Mouse (Mus musculus): ENCODE results near the gene Rpl27. TPM values are rescaled to one million over a fixed set of nuclear protein-coding genes. Genes with fewer than 3 reads are reported as not detected.
"Not testable (repeated sequence)": the region's sequence is repeated elsewhere in the genome, so short reads cannot be mapped to it uniquely, and the experiment has no call there.

Gene Rpl27
- polyA plus RNA-seq, 1 experiment = 244 TPM

GRCm38 (mm10) chr11:101433396-101433795 is 8.7 kb upstream of the Rpl27 start:
- no peak overlapping the region for H3K27ac ChIP-seq (ENCODE audit: insufficient read depth, low read depth, low read length)
- WGBS = 67% methylated on average over 13 of the region's 13 CpGs
- TF ChIP-seq POLR2A (IDR thresholded peaks at IDR 0.05; ENCODE audit: low read depth, low read length) (no peak), CTCF (IDR thresholded peaks at IDR 0.05; ENCODE audit: extremely low read depth, insufficient read length, insufficient replicate concordance, low read depth, low read length) (no peak)

GRCm38 (mm10) chr11:101435831-101436230 is 6.3 kb upstream of the Rpl27 start:
- WGBS = 71% methylated on average over 4 of the region's 4 CpGs
- Histone ChIP-seq H3K27me3 (ENCODE audit: control insufficient read depth, insufficient read depth, low read length) (no peaks in the 10 kb centered on the region), H3K27ac (ENCODE audit: insufficient read depth, low read depth, low read length) (no peak overlapping the region), H3K4me1 (ENCODE audit: control insufficient read depth, insufficient read depth, insufficient read length, low read length) (no peaks in the 10 kb centered on the region), H3K36me3 (ENCODE audit: control insufficient read depth, insufficient read depth, low read length) (peaks cover 43% of the 10 kb centered on the region), H3K4me3 (ENCODE audit: low read depth, low read length) (no peak overlapping the region)
- TF ChIP-seq POLR2A (IDR thresholded peaks at IDR 0.05; ENCODE audit: low read depth, low read length) = no peak
- no peak for TF ChIP-seq CTCF (IDR thresholded peaks at IDR 0.05; ENCODE audit: extremely low read depth, insufficient read length, insufficient replicate concordance, low read depth, low read length)

More at GRCm38 (mm10) chr11:101433396-101433795, 8.7 kb upstream of the Rpl27 start:
- Histone ChIP-seq H3K4me1 (ENCODE audit: control insufficient read depth, insufficient read depth, insufficient read length, low read length) (no peaks in the 10 kb centered on the region), H3K4me3 (ENCODE audit: low read depth, low read length) (no peak overlapping the region), H3K36me3 (ENCODE audit: control insufficient read depth, insufficient read depth, low read length) (peaks cover 51% of the 10 kb centered on the region), H3K27me3 (ENCODE audit: control insufficient read depth, insufficient read depth, low read length) (no peaks in the 10 kb centered on the region)

GRCm38 (mm10) chr11:101436916-101437315 is 5.2 kb upstream of the Rpl27 start:
- Histone ChIP-seq H3K36me3 (ENCODE audit: control insufficient read depth, insufficient read depth, low read length) (peaks cover 32% of the 10 kb centered on the region), H3K27me3 (ENCODE audit: control insufficient read depth, insufficient read depth, low read length) (no peaks in the 10 kb centered on the region), H3K4me3 (ENCODE audit: low read depth, low read length) (no peak overlapping the region), H3K4me1 (ENCODE audit: control insufficient read depth, insufficient read depth, insufficient read length, low read length) (no peaks in the 10 kb centered on the region), H3K27ac (ENCODE audit: insufficient read depth, low read depth, low read length) (no peak overlapping the region)
- no peak for TF ChIP-seq POLR2A (IDR thresholded peaks at IDR 0.05; ENCODE audit: low read depth, low read length)
- no peak for TF ChIP-seq CTCF (IDR thresholded peaks at IDR 0.05; ENCODE audit: extremely low read depth, insufficient read length, insufficient replicate concordance, low read depth, low read length)
- 88% methylated on average over 4 of the region's 4 CpGs for WGBS

GRCm38 (mm10) chr11:101438006-101438405 is 4.1 kb upstream of the Rpl27 start:
- not testable (repeated sequence) for H3K4me1 ChIP-seq (ENCODE audit: control insufficient read depth, insufficient read depth, insufficient read length, low read length); H3K27ac ChIP-seq (ENCODE audit: insufficient read depth, low read depth, low read length); H3K27me3 ChIP-seq (ENCODE audit: control insufficient read depth, insufficient read depth, low read length); H3K4me3 ChIP-seq (ENCODE audit: low read depth, low read length)
- WGBS = 52% methylated on average over 3 of the region's 3 CpGs
- peaks cover 24% of the 10 kb centered on the region for H3K36me3 ChIP-seq (ENCODE audit: control insufficient read depth, insufficient read depth, low read length)

GRCm38 (mm10) chr11:101441450-101442126 is 510 bp upstream of the Rpl27 start:
- 28% methylated on average over 15 of the region's 15 CpGs for WGBS
- not testable (repeated sequence) for H3K4me1 ChIP-seq (ENCODE audit: control insufficient read depth, insufficient read depth, insufficient read length, low read length); H3K27me3 ChIP-seq (ENCODE audit: control insufficient read depth, insufficient read depth, low read length); H3K27ac ChIP-seq (ENCODE audit: insufficient read depth, low read depth, low read length)
- Histone ChIP-seq H3K36me3 (ENCODE audit: control insufficient read depth, insufficient read depth, low read length) (peaks cover 23% of the 10 kb centered on the region), H3K4me3 (ENCODE audit: low read depth, low read length) (peak overlapping the region; percentile 41)

- Histone ChIP-seq H3K27me3 (ENCODE audit: control insufficient read depth, insufficient read depth, low read length) (no peaks in the 10 kb centered on the region), H3K4me1 (ENCODE audit: control insufficient read depth, insufficient read depth, insufficient read length, low read length) (peaks cover 3% of the 10 kb centered on the region; the same call in 1 of the 2 replicates), H3K27ac (ENCODE audit: insufficient read depth, low read depth, low read length) (peak overlapping the region; percentile 54; the same call in 1 of the 2 replicates), H3K4me3 (ENCODE audit: low read depth, low read length) (peak overlapping the region; percentile 74), H3K36me3 (ENCODE audit: control insufficient read depth, insufficient read depth, low read length) (peaks cover 23% of the 10 kb centered on the region)
- TF ChIP-seq POLR2A (IDR thresholded peaks at IDR 0.05; ENCODE audit: low read depth, low read length) = no peak
- TF ChIP-seq CTCF (IDR thresholded peaks at IDR 0.05; ENCODE audit: extremely low read depth, insufficient read length, insufficient replicate concordance, low read depth, low read length) = no peak
- under 1% methylated on average over 14 of the region's 14 CpGs for WGBS
Observed at GRCm38 (mm10) chr11:101442760-101443159, 662 bp downstream of the Rpl27 start.

- no peak for TF ChIP-seq POLR2A (IDR thresholded peaks at IDR 0.05; ENCODE audit: low read depth, low read length)
- TF ChIP-seq CTCF (IDR thresholded peaks at IDR 0.05; ENCODE audit: extremely low read depth, insufficient read length, insufficient replicate concordance, low read depth, low read length) = no peak
- no peak overlapping the region for H3K27ac ChIP-seq (ENCODE audit: insufficient read depth, low read depth, low read length)
- H3K36me3 ChIP-seq (ENCODE audit: control insufficient read depth, insufficient read depth, low read length) = peaks cover 23% of the 10 kb centered on the region
- 80% methylated on average over 1 of the region's 1 CpGs for WGBS
- no peaks in the 10 kb centered on the region for H3K27me3 ChIP-seq (ENCODE audit: control insufficient read depth, insufficient read depth, low read length)
- peaks cover 4% of the 10 kb centered on the region; the same call in 1 of the 2 replicates for H3K4me1 ChIP-seq (ENCODE audit: control insufficient read depth, insufficient read depth, insufficient read length, low read length)
- H3K4me3 ChIP-seq (ENCODE audit: low read depth, low read length) = no peak overlapping the region
Observed at GRCm38 (mm10) chr11:101446319-101446718, 4.2 kb downstream of the Rpl27 start.

- 87% methylated on average over 8 of the region's 8 CpGs for WGBS
- not testable (repeated sequence) for H3K4me3 ChIP-seq (ENCODE audit: low read depth, low read length); H3K27me3 ChIP-seq (ENCODE audit: control insufficient read depth, insufficient read depth, low read length); H3K27ac ChIP-seq (ENCODE audit: insufficient read depth, low read depth, low read length); H3K4me1 ChIP-seq (ENCODE audit: control insufficient read depth, insufficient read depth, insufficient read length, low read length)
- H3K36me3 ChIP-seq (ENCODE audit: control insufficient read depth, insufficient read depth, low read length) = peaks cover 23% of the 10 kb centered on the region
Observed at GRCm38 (mm10) chr11:101446860-101447259, 4.8 kb downstream of the Rpl27 start.
